Mouse (Mus musculus) forebrain, embryonic 14.5 days (tissue): ENCODE data around the gene Dhdds. TPM values are rescaled to one million over a fixed set of nuclear protein-coding genes. Genes with fewer than 3 reads are reported as not detected.

Experiments
- ATAC-seq: fragments of 200-750 bp; cut with Nextera tagmentation; 2 replicates; pipeline ENCODE4 v1.8.0; 2017; ENCODE audit warnings: mild to moderate bottlenecking, moderate library complexity
- DNase-seq: peaks from one replicate; pipeline ENCODE4 v3.0.0-alpha.2; 2015; ENCODE audit warnings: low spot score
- H3K27ac ChIP-seq: fragments of 300-500 bp; sonication (generic); 2 replicates; pipeline ENCODE4 v1.5.1; 2014; ENCODE audit warnings: low read depth, mild to moderate bottlenecking, control low read depth, low read length, moderate library complexity
- H3K27me3 ChIP-seq: fragments of 300-500 bp; sonication (generic); replicated peaks from 2 replicates; pipeline ENCODE4 v1.6.1; 2014; ENCODE audit warnings: low read length, control low read depth, mixed read lengths; ENCODE audit not compliant: control insufficient read depth, insufficient read depth
- H3K36me3 ChIP-seq: fragments of 300-500 bp; sonication (generic); 2 replicates; pipeline ENCODE4 v1.6.1; 2014; ENCODE audit warnings: low read length, control low read depth; ENCODE audit not compliant: control insufficient read depth, insufficient read depth
- H3K4me1 ChIP-seq: fragments of 300-500 bp; sonication (generic); 2 replicates; pipeline ENCODE4 v1.6.1; 2014; ENCODE audit warnings: antibody characterized with exemption, low read length, control low read depth; ENCODE audit not compliant: control insufficient read depth, insufficient read depth
- H3K4me2 ChIP-seq: fragments of 300-500 bp; sonication (generic); 2 replicates; pipeline ENCODE4 v1.6.1; 2014; ENCODE audit warnings: mild to moderate bottlenecking, control low read depth, low read length
- H3K4me3 ChIP-seq: fragments of 300-500 bp; sonication (generic); 2 replicates; pipeline ENCODE4 v1.5.1; 2014; ENCODE audit warnings: low read depth, low read length, control low read depth
- H3K9ac ChIP-seq: fragments of 300-500 bp; sonication (generic); 2 replicates; pipeline ENCODE4 v1.6.1; 2014; ENCODE audit warnings: mild to moderate bottlenecking, low read length, control low read depth, moderate library complexity
- H3K9me3 ChIP-seq: fragments of 300-500 bp; sonication (generic); replicated peaks from 2 replicates; pipeline ENCODE4 v1.6.1; 2016; ENCODE audit warnings: low read length, control low read depth, mixed read lengths; ENCODE audit not compliant: control insufficient read depth
- WGBS: fragments of 180-500 bp; shearing (Covaris S2); extraction: QIAGEN DNeasy Blood & Tissue Kit; methylation state at CpG from one replicate; pipeline ENCODE4 v1.1.7; 2014; 5-methylcytosine and 5-hydroxymethylcytosine counted together
- polyA plus RNA-seq: library from polyadenylated mRNA; unstranded; fragments of >200 nt; fragmentation: Nextera tagmentation; extraction: Ambion mirVana; gene quantifications from 2 replicates; pipeline ENCODE4 v1.2.1, GENCODE M21; 2014

Dhdds gene
- polyA plus RNA-seq: 52.7 and 57.0 TPM in 2 replicates

DNA sequence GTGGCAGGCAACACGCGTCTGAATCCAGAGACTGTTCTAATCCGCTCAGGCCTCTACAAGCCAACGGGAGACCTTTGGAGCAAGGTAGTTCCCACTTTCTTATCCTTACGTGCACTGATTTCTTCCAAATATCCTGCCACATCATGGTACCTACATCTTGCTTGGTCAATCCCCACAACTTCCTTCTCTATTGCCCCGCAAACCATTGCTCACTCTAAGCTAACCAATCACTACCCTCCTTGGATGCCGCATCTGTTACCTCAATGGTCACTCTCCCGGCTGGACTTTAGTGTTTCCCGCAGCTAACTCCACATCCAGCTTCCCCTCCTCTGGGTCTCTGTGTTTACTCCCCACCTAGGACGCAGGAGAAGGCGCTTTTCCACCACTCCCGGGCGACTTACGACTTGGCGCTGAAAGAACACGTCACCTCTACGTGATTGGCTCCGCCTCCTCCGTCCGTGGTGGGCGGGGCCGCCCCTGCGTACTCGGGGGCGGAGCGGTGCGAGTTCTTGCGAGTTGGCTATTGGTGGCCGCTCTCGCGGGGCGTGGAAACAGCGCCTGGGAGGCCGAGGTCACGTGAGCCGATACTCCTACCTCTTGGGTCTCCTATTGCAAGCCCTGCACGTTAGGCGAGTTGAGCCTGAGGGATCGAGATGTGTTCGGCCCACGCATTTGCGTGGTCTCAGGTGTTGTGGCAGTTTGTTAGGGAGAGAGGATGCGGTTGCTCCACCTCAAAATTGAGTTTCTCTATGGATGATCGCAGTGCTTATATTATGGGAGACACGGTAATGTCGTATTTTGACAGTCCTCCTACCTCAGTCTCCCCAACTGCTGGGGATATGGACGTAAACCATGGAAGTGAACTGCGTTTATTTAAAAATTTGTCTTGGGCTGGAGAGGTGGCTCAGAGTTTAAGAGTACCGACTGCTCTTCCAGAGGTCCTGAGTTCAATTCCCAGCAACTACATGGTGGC lies at the start of gene Dhdds:
TSS of gene Dhdds (minus strand) at position 453 of the 973 bp plus-strand sequence.
- ATAC-seq (peak; percentile 98), DNase-seq (peak; percentile 99)
- Histone ChIP-seq H3K4me3 (peak within 1 kb of the TSS; percentile 39), H3K27ac (no peak within 1 kb of the TSS), H3K4me2 (peak within 1 kb of the TSS; percentile 64), H3K36me3 (peaks cover 12% of the 10 kb centered on the region), H3K9me3 (no peaks in the 10 kb centered on the region), H3K9ac (peak within 1 kb of the TSS; percentile 54), H3K27me3 (no peaks in the 10 kb centered on the region), H3K4me1 (peaks cover 9% of the 10 kb centered on the region)
- 1% methylated on average over 49 of the region's 49 CpGs for WGBS

GRCm38 (mm10) chr4:134047648-134048047 lies 46.9 kb upstream of the Dhdds start:
- Histone ChIP-seq H3K27me3 (no peaks in the 10 kb centered on the region), H3K27ac (no peak overlapping the region), H3K4me2 (no peak overlapping the region), H3K36me3 (no peaks in the 10 kb centered on the region), H3K9me3 (no peaks in the 10 kb centered on the region), H3K4me1 (peaks cover under 1% of the 10 kb centered on the region; the same call in 1 of the 2 replicates), H3K9ac (no peak overlapping the region), H3K4me3 (no peak overlapping the region)
- WGBS: 88% methylated on average over 5 of the region's 5 CpGs
- no peak for DNase-seq
- no peak for ATAC-seq

GRCm38 (mm10) chr4:134043041-134043440 lies 42.3 kb upstream of the Dhdds start:
- ATAC-seq (no peak), DNase-seq (no peak)
- WGBS: 64% methylated on average over 2 of the region's 2 CpGs

GRCm38 (mm10) chr4:134041317-134042123 lies 40.8 kb upstream of the Dhdds start:
- H3K4me1 ChIP-seq: no peaks in the 10 kb centered on the region
- H3K9ac ChIP-seq: no peak overlapping the region
- H3K4me3 ChIP-seq: no peak overlapping the region
- DNase-seq (peak; percentile 60), ATAC-seq (no peak)
- H3K27me3 ChIP-seq: no peaks in the 10 kb centered on the region
- H3K9me3 ChIP-seq: no peaks in the 10 kb centered on the region
- no peak overlapping the region for H3K27ac ChIP-seq
- 60% methylated on average over 9 of the region's 9 CpGs for WGBS
- H3K36me3 ChIP-seq: no peaks in the 10 kb centered on the region
- H3K4me2 ChIP-seq: no peak overlapping the region

More at GRCm38 (mm10) chr4:134043041-134043440, 42.3 kb upstream of the Dhdds start:
- H3K4me2 ChIP-seq: no peak overlapping the region
- H3K9me3 ChIP-seq: no peaks in the 10 kb centered on the region
- no peaks in the 10 kb centered on the region for H3K4me1 ChIP-seq
- H3K27ac ChIP-seq: no peak overlapping the region
- no peaks in the 10 kb centered on the region for H3K36me3 ChIP-seq
- H3K9ac ChIP-seq: no peak overlapping the region
- no peak overlapping the region for H3K4me3 ChIP-seq
- H3K27me3 ChIP-seq: no peaks in the 10 kb centered on the region

GRCm38 (mm10) chr4:134035953-134036352 lies 35.2 kb upstream of the Dhdds start:
- Histone ChIP-seq H3K27ac (no peak overlapping the region), H3K9ac (peak overlapping the region; percentile 35; the same call in 1 of the 2 replicates), H3K36me3 (no peaks in the 10 kb centered on the region), H3K4me1 (no peaks in the 10 kb centered on the region), H3K27me3 (no peaks in the 10 kb centered on the region), H3K4me3 (no peak overlapping the region), H3K4me2 (no peak overlapping the region), H3K9me3 (no peaks in the 10 kb centered on the region)
- DNase-seq (peak; percentile 89), ATAC-seq (peak; percentile 32; the same call in 1 of the 2 replicates)
- 5% methylated on average over 16 of the region's 16 CpGs for WGBS

DNA sequence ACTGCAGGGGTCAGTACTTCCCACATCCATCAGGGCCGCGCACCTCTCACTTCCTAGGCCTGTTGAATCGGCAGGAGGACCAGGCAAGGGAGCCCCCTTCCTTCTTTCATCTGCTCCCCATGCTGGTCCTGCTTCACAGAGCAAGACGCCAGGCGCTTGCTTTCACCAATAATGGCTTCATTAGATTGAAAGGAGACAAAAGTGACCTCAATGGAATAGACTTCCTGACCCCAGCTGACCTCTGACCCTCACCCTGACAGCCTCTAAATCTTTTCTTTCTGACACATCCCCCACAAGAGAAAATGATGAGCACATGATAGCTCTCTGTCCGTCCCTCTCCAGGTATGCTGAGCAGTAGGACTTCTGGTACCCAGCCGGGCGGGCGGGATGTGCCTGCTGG lies 25.1 kb upstream of the Dhdds start:
- no peak for DNase-seq
- Histone ChIP-seq H3K27me3 (no peaks in the 10 kb centered on the region), H3K36me3 (no peaks in the 10 kb centered on the region), H3K9me3 (no peaks in the 10 kb centered on the region), H3K4me2 (no peak overlapping the region), H3K4me1 (no peaks in the 10 kb centered on the region), H3K9ac (no peak overlapping the region), H3K4me3 (no peak overlapping the region), H3K27ac (no peak overlapping the region)
- no peak for ATAC-seq
- WGBS: 29% methylated on average over 9 of the region's 9 CpGs

GRCm38 (mm10) chr4:134020621-134021020 lies 19.9 kb upstream of the Dhdds start:
- Histone ChIP-seq H3K4me2 (no peak overlapping the region), H3K4me1 (peaks cover 14% of the 10 kb centered on the region), H3K4me3 (no peak overlapping the region), H3K27me3 (peaks cover 17% of the 10 kb centered on the region), H3K9ac (no peak overlapping the region), H3K27ac (no peak overlapping the region), H3K9me3 (no peaks in the 10 kb centered on the region), H3K36me3 (no peaks in the 10 kb centered on the region)
- WGBS: 3% methylated on average over 11 of the region's 11 CpGs
- DNase-seq (peak; percentile 48), ATAC-seq (no peak)

DNA sequence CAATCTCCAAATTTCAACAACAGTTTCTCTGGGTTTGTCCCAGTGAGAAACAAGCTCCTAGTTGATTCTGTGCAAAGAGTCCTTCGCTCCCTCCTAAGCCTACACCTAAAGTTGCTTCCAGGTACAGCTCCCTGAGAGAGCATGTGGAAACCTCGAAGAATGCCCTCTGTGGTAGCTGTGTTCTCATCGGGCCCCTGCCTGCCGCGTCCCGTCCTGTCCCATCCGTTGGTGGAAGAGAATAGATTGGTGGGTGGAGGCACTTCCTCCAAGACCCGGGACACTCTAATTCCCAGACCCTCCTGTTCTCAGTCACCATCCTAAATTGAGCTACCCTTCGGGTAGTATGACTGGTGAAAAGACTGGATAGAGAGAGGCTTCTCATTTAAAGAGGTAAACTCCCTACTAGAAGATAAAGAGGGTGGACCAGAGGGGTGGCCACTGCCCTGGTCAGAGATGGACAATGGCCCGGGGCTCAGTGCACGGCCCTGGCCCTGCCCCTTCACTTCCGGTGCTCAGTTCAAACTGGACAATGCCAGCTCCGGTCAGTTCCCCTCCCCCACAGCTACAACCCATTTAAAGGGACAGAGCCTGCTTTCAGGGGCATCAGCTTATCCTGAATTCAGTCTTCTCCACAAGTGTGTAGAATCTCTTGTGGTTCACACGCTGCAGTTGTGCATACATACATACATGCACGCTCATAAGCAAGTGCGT lies 19.1 kb upstream of the Dhdds start:
- ATAC-seq (no peak), DNase-seq (peak; percentile 43)
- Histone ChIP-seq H3K36me3 (no peaks in the 10 kb centered on the region), H3K9ac (no peak overlapping the region), H3K27me3 (peaks cover 17% of the 10 kb centered on the region), H3K4me1 (peaks cover 14% of the 10 kb centered on the region), H3K9me3 (no peaks in the 10 kb centered on the region), H3K4me3 (peak overlapping the region; percentile 16), H3K4me2 (peak overlapping the region; percentile 50), H3K27ac (0 out of 2 replicates have a peak overlapping the region, but pooled peaks have one; percentile 44)
- WGBS: 2% methylated on average over 16 of the region's 16 CpGs
